Mouse (Mus musculus): ENCODE results near the gene Chrnb4. TPM values are rescaled to one million over a fixed set of nuclear protein-coding genes. Genes with fewer than 3 reads are reported as not detected.
A peak's percentile ranks its signal among the peaks of the same experiment; 100 is the strongest.

Gene Chrnb4
- polyA plus RNA-seq, 1 experiment from 2014 or later, result 1.4 TPM

DNA sequence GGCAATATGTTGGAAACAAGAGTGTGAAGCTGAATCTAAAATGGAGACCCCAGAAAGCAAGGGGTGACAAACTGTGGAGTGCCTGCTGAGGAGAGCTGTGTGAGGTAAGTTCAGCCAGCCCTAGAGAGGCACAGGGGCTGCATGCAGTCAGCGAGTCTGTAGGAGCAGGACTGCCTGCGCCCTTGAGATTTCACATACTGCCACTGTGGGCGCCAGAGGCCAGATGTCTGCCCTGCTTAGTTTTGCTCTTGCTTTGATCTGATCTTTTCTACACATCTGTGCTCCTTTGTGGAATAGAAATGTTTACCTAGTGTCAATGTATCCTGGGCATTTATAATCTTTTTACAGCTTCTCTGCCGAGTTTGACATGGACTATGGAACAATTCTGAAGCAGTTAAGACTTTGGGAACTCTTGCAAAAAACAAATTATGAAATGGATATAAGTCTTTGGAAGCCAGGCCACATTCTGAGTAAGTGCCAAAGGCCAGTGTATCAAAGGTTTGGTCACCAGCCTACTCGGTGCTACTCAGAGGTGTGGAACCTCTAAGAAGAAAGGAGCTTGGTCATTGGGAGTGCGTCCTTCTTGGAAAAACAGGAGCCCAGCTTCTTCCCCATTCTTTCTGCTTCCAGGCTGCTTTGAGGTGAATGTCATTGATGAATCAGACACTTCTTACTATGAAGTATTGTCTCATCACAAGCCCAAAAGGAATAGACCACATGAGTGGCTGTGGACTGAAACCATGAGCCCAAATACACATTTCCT is 37.8 kb downstream of the Chrnb4 start:
- no peak overlapping the region for H3K4me2 ChIP-seq
- H3K36me3 ChIP-seq (replicated peaks), result 0 out of 2 replicates have a peak, but pooled peaks cover 4% of the 10 kb centered on the region
- no peaks in the 10 kb centered on the region for H3K9me3 ChIP-seq
- no peak overlapping the region for H3K9ac ChIP-seq
- H3K27ac ChIP-seq, result no peak overlapping the region
- no peaks in the 10 kb centered on the region for H3K27me3 ChIP-seq (replicated peaks)
- no peak overlapping the region for H3K4me3 ChIP-seq
- 52% methylated on average over 6 of the region's 6 CpGs for WGBS
- H3K4me1 ChIP-seq, result no peaks in the 10 kb centered on the region
- no peak for ATAC-seq (replicated peaks)

DNA sequence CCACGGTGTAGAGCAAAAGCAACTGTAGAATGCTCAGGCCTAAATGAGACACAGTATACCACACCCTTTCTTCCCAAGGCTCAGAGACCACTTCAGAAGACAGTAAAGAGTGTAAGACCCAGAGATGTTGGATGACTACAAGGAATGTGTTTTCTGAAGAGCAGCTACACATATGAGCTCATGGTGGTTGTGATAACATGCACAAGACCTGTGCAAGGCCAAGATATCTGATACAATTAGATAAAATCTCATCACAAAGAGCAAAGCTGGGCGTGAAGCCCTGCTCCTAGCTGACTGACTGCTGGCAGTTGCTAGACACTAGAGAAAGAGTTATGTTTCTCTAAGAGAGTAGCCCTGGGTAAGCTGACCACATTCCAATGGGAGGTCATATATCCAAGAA is 38.9 kb downstream of the Chrnb4 start:
- no peaks in the 10 kb centered on the region for H3K4me1 ChIP-seq
- no peak overlapping the region for H3K9ac ChIP-seq
- no peaks in the 10 kb centered on the region for H3K36me3 ChIP-seq (replicated peaks)
- ATAC-seq (replicated peaks), result no peak
- no peak overlapping the region for H3K4me3 ChIP-seq
- no peaks in the 10 kb centered on the region for H3K9me3 ChIP-seq
- H3K4me2 ChIP-seq, result no peak overlapping the region
- H3K27ac ChIP-seq, result no peak overlapping the region
- 88% methylated on average over 2 of the region's 2 CpGs for WGBS
- H3K27me3 ChIP-seq (replicated peaks), result no peaks in the 10 kb centered on the region

DNA sequence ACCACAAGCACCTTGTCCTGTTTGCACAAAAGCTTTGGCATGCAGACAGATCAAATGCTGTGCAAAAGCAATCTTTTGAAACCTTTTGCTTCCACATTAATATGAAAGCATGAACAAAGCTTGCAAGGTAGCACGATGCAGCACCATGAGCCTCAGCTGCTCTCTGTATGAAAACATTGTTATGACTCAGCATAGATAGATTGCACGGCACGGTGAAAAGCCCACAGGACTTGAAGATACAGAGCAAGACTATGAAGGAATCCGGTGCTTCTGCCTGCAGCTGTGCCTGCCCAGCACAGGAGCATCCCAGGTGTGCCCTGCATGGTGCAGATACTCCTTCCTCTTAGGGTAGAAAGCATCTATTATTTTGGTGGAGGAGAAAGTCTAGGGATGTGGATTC is 45.0 kb downstream of the Chrnb4 start:
- no peaks in the 10 kb centered on the region for H3K9me3 ChIP-seq
- no peak overlapping the region for H3K4me3 ChIP-seq
- H3K9ac ChIP-seq, result no peak overlapping the region
- H3K4me1 ChIP-seq, result no peaks in the 10 kb centered on the region
- no peak for ATAC-seq (replicated peaks)
- H3K27ac ChIP-seq, result no peak overlapping the region
- no peaks in the 10 kb centered on the region for H3K36me3 ChIP-seq (replicated peaks)
- 63% methylated on average over 4 of the region's 4 CpGs for WGBS
- H3K27me3 ChIP-seq (replicated peaks), result no peaks in the 10 kb centered on the region
- H3K4me2 ChIP-seq, result no peak overlapping the region

DNA sequence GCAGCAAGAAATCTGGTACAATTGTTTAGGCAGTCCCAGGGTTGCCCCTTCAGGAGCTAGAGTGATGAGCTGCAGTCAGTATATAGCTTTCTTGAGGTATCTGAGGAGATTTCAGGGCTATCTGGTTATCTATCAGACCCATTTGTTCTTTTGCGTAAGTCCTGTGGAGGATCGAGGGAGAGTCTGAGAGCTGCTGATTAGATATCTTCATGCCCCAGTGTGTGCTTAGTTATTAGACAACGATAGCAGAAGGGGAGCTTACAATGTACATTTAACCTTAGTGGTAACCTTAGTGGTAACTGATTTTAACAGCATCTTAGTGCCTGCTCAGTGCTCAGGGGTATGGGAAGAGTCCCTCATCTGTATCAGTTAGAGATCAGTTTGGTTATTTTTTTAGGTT is 52.9 kb downstream of the Chrnb4 start:
- 82% methylated on average over 3 of the region's 3 CpGs for WGBS
- Histone ChIP-seq H3K4me1 (no peaks in the 10 kb centered on the region), H3K4me3 (no peak overlapping the region), H3K4me2 (no peak overlapping the region), H3K36me3 (replicated peaks) (no peaks in the 10 kb centered on the region), H3K9ac (no peak overlapping the region), H3K27me3 (replicated peaks) (no peaks in the 10 kb centered on the region), H3K27ac (no peak overlapping the region), H3K9me3 (no peaks in the 10 kb centered on the region)
- no peak for ATAC-seq (replicated peaks)

DNA sequence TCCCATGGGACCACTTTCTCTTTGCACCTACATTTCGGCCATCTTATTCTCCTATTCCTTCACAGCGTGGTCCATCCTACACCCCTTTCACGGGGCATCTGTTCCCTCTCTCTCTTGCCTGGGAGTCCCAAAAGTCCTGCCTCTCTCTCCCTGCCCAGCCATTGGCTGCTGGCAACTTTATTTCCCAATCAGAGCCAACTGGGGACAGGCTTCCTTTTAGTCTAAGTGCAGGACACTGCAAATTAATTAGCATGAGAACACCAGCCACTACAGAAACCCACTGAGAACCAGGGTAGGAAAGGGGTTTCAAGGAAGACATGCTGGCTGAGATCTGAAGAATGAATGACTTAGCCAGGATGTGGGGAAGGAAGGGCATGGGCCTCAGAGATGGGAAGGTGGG is 54.2 kb downstream of the Chrnb4 start:
- ATAC-seq (replicated peaks), result no peak
- WGBS, result 51% methylated on average over 3 of the region's 3 CpGs
- no peaks in the 10 kb centered on the region for H3K9me3 ChIP-seq

DNA sequence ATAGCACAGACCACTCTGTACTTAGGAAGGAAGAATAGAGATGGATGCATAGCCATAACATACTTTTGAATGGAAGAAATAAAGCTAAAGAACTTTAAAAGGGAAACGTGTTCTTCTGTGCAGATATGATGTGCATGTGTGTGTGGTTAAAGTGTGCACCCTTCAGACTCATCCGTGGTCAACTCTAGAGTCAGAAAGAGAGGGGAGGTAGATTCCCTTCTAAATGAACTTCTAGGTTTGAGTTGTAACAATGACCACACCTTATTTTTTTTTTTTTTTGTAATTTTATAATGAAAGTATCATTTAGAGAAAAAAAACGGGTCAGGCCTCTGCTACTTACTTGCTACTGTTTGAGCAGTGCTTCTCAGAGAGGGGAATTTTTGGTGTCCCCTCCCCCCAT is 58.2 kb downstream of the Chrnb4 start:
- H3K36me3 ChIP-seq (replicated peaks), result no peaks in the 10 kb centered on the region
- no peaks in the 10 kb centered on the region for H3K4me1 ChIP-seq
- H3K9me3 ChIP-seq, result no peaks in the 10 kb centered on the region
- 84% methylated on average over 3 of the region's 3 CpGs for WGBS
- H3K27ac ChIP-seq, result no peak overlapping the region
- H3K4me2 ChIP-seq, result no peak overlapping the region
- H3K9ac ChIP-seq, result no peak overlapping the region
- ATAC-seq (replicated peaks), result no peak
- H3K27me3 ChIP-seq (replicated peaks), result 0 out of 2 replicates have a peak, but pooled peaks cover 2% of the 10 kb centered on the region
- no peak overlapping the region for H3K4me3 ChIP-seq

More for the DNA sequence above, 54.2 kb downstream of the Chrnb4 start:
- H3K4me2 ChIP-seq, result no peak overlapping the region
- H3K36me3 ChIP-seq (replicated peaks), result no peaks in the 10 kb centered on the region
- no peaks in the 10 kb centered on the region for H3K27me3 ChIP-seq (replicated peaks)
- H3K4me3 ChIP-seq, result no peak overlapping the region
- no peak overlapping the region for H3K27ac ChIP-seq
- no peaks in the 10 kb centered on the region for H3K4me1 ChIP-seq
- no peak overlapping the region for H3K9ac ChIP-seq

DNA sequence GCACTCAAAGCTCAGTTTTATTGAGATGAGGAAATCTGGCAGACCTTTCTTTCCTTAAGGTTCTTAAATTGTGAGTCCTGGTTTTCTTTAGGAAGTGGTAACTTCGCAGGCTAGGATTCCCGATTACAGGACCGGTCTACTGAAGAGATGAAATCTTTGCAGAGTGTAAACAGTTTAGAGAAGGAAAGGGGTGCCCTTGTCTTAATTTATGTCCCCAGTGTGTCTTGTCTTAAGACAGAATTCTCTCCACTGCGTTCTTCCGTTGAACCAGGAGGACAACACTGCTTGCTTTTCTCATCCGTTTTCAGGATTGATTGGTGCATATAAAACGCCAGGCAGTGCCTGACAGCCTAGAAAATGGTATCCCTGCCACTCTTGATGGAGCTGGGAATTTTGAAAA is 66.2 kb downstream of the Chrnb4 start:
- WGBS, result 7% methylated on average over 7 of the region's 7 CpGs
- peak overlapping the region; percentile 46 for H3K4me3 ChIP-seq
- H3K36me3 ChIP-seq (replicated peaks), result no peaks in the 10 kb centered on the region
- no peaks in the 10 kb centered on the region for H3K9me3 ChIP-seq
- no peak overlapping the region for H3K27ac ChIP-seq
- no peak for ATAC-seq (replicated peaks)
- no peak overlapping the region for H3K9ac ChIP-seq
- H3K4me2 ChIP-seq, result peak overlapping the region; percentile 58
- H3K27me3 ChIP-seq (replicated peaks), result peaks cover 22% of the 10 kb centered on the region; the same call in 1 of the 2 replicates
- peaks cover 22% of the 10 kb centered on the region for H3K4me1 ChIP-seq

DNA sequence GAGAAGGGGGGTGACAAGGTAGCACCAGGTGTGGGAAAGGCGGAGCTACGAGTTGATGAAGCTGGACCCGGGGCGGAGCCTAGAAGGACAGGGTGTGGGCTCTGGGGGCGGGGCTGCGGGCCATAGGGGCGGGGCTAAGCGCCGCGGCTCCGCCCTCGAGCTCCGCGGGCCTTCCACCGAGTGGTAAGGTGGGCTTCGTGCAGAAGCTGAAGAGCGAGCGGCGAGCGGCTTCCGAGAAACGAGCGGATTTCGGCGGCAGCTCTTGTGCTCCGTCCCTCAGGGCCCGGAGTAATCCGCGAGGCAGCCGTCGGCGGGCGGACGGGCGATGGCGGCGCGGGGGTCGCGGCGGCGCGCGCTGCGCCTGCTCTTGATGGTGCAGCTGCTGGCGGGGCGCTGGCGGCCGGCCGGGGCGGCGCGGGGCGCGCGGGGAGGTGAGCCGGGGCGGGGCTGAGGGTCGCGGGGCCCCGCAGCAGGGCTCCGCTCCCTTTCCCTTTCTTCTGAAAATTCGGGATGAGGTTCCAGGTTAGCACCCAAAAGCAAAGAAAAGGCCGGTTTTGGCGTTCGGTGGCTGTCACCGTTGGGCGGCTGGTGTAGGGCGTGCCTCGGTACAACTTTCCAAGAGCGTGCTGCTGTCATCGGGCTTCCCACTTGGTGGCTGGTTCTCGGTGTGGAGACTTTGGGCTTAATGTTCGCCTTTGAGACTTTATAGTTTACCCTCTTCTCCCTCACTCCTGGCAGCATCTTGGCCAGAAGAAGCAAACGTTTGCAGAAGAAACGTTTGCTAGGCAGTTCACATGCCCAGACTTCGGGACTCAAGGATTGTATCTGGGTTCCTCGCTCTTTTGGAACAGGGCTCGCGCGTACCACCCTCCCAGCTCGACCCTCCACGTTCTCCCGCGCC is 67.0 kb downstream of the Chrnb4 start:
- peak overlapping the region; percentile 46 for H3K4me3 ChIP-seq
- peak overlapping the region; percentile 3; the same call in 1 of the 2 replicates for H3K9ac ChIP-seq
- H3K9me3 ChIP-seq, result no peaks in the 10 kb centered on the region
- H3K4me1 ChIP-seq, result peaks cover 22% of the 10 kb centered on the region
- no peak overlapping the region for H3K27ac ChIP-seq
- WGBS, result under 1% methylated on average over 76 of the region's 85 CpGs
- peak; percentile 86 for ATAC-seq (replicated peaks)
- no peaks in the 10 kb centered on the region for H3K36me3 ChIP-seq (replicated peaks)
- peak overlapping the region; percentile 58 for H3K4me2 ChIP-seq
- H3K27me3 ChIP-seq (replicated peaks), result peaks cover 25% of the 10 kb centered on the region; the same call in 1 of the 2 replicates

DNA sequence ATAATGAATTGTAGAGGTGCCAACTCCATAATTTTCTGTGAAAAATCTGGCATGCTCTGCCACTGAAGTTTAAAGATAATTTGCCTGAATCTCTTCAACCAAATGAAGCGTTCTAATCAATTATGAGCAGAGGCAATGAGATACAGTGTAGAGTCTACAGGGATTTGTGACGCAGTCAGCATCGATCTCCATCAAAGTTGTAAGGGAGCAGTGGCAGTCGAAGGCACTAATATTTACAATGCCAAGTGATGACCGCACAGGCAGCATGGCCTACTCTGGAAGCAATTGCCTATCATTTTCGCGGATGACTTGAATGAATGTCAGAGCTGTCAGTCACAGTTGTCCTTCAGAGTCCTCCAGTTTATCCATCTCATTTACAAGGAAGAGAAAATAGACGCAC is 67.9 kb downstream of the Chrnb4 start, which contains the start of gene Chrna5:
Chrna5 (plus strand) TSS at position 207 of the 400 bp plus-strand sequence.
- peak; percentile 55; the same call in 1 of the 2 replicates for ATAC-seq (replicated peaks)
- H3K4me3 ChIP-seq, result peak within 1 kb of the TSS; percentile 46
- no peaks in the 10 kb centered on the region for H3K9me3 ChIP-seq
- 30% methylated on average over 8 of the region's 8 CpGs for WGBS
- no peaks in the 10 kb centered on the region for H3K36me3 ChIP-seq (replicated peaks)
- H3K27me3 ChIP-seq (replicated peaks), result peaks cover 25% of the 10 kb centered on the region; the same call in 1 of the 2 replicates
- H3K27ac ChIP-seq, result no peak within 1 kb of the TSS
- H3K4me1 ChIP-seq, result peaks cover 22% of the 10 kb centered on the region
- H3K9ac ChIP-seq, result peak within 1 kb of the TSS; percentile 3; the same call in 1 of the 2 replicates
- peak within 1 kb of the TSS; percentile 58 for H3K4me2 ChIP-seq

Other genes starting within 250 kb of the Chrnb4 start
- 38.1 and 41.0 TPM in 2 replicates for gene Ireb2, start 185.0 kb downstream of the Chrnb4 start, polyA plus RNA-seq (2015; fragmentation: Nextera tagmentation; extraction: Ambion mirVana)
- gene Hykk, start 131.5 kb downstream of the Chrnb4 start, polyA plus RNA-seq (2015; fragmentation: Nextera tagmentation; extraction: Ambion mirVana), result 2.0 and 2.2 TPM in 2 replicates
- 247 and 251 TPM in 2 replicates for gene Psma4, start 98.0 kb downstream of the Chrnb4 start, polyA plus RNA-seq (2015; fragmentation: Nextera tagmentation; extraction: Ambion mirVana)
- gene AY074887, start 97.8 kb downstream of the Chrnb4 start, polyA plus RNA-seq (2015; fragmentation: Nextera tagmentation; extraction: Ambion mirVana), result 1.0 and 1.1 TPM in 2 replicates
- gene Chrna5, start 67.9 kb downstream of the Chrnb4 start, polyA plus RNA-seq (2015; fragmentation: Nextera tagmentation; extraction: Ambion mirVana), result 3.0 and 3.7 TPM in 2 replicates
- gene Chrna3, start 22.2 kb downstream of the Chrnb4 start, polyA plus RNA-seq (2015; fragmentation: Nextera tagmentation; extraction: Ambion mirVana), result 15.1 and 16.2 TPM in 2 replicates
- gene Ube2q2, start 100.1 kb upstream of the Chrnb4 start, polyA plus RNA-seq (2015; fragmentation: Nextera tagmentation; extraction: Ambion mirVana), result 39.3 and 40.3 TPM in 2 replicates
- 83.4 and 89.1 TPM in 2 replicates for gene Fbxo22, start 160.1 kb upstream of the Chrnb4 start, polyA plus RNA-seq (2015; fragmentation: Nextera tagmentation; extraction: Ambion mirVana)

All from midbrain, embryonic 15.5 days (tissue).